In genomic region chr2:14604791-14605190, GRCm38 (mm10) we compare ENCODE assay signal across 8 mouse cellular contexts. TPM values are rescaled to one million over a fixed set of nuclear protein-coding genes. Genes with fewer than 3 reads are reported as not detected.
DNase-seq lines count a peak whose midpoint lies in the region; ATAC-seq and TF ChIP-seq lines count a peak whose summit lies in the region.

No protein-coding gene starts in this region.

- no peak for TF ChIP-seq CTCF in gastrocnemius, adult 2 months (IDR thresholded peaks at IDR 0.05)
- TF ChIP-seq CTCF in hindbrain, postnatal 0 days (IDR thresholded peaks at IDR 0.05; ENCODE audit: low read depth), result no peak

- no peaks in the 10 kb centered on the region for H3K36me3 ChIP-seq in forebrain, embryonic 13.5 days (ENCODE audit: poor library complexity, severe bottlenecking)
- no peaks in the 10 kb centered on the region for H3K36me3 ChIP-seq in hindbrain, postnatal 0 days (ENCODE audit: insufficient read depth, low read length)
- no peaks in the 10 kb centered on the region for H3K36me3 ChIP-seq in liver, embryonic 16.5 days (ENCODE audit: control insufficient read depth, insufficient read depth)
- no peaks in the 10 kb centered on the region for H3K36me3 ChIP-seq in neural tube, embryonic 13.5 days

- intact Hi-C loops in gastrocnemius, adult 2 months (cut with DNase I), result no loop called here

- peak overlapping the region; percentile 72 for H3K4me3 ChIP-seq in gastrocnemius, adult 2 months
- peak overlapping the region; percentile 68 for H3K4me3 ChIP-seq in forebrain, embryonic 13.5 days
- peak overlapping the region; percentile 74 for H3K4me3 ChIP-seq in hindbrain, postnatal 0 days (ENCODE audit: low read length)
- H3K4me3 ChIP-seq in liver, embryonic 16.5 days (ENCODE audit: low read depth, low read length), result peak overlapping the region; percentile 62
- H3K4me3 ChIP-seq in neural tube, embryonic 13.5 days, result peak overlapping the region; percentile 56

- H3K4me1 ChIP-seq in forebrain, embryonic 13.5 days, result peaks cover 30% of the 10 kb centered on the region
- peaks cover 8% of the 10 kb centered on the region; the same call in 1 of the 2 replicates for H3K4me1 ChIP-seq in hindbrain, postnatal 0 days (ENCODE audit: insufficient read depth, low read length)
- H3K4me1 ChIP-seq in liver, embryonic 16.5 days (ENCODE audit: control insufficient read depth, low read depth, low read length), result no peaks in the 10 kb centered on the region
- H3K4me1 ChIP-seq in neural tube, embryonic 13.5 days (replicated peaks), result peaks cover 24% of the 10 kb centered on the region

- H3K27ac ChIP-seq in gastrocnemius, adult 2 months, result peak overlapping the region; percentile 71
- peak overlapping the region; percentile 68 for H3K27ac ChIP-seq in forebrain, embryonic 13.5 days
- H3K27ac ChIP-seq in hindbrain, postnatal 0 days, result peak overlapping the region; percentile 69
- H3K27ac ChIP-seq in liver, embryonic 16.5 days (ENCODE audit: low read length), result no peak overlapping the region
- H3K27ac ChIP-seq in neural tube, embryonic 13.5 days (replicated peaks), result peak overlapping the region; percentile 49; the same call in 1 of the 2 replicates

- H3K27me3 ChIP-seq in forebrain, embryonic 13.5 days, result no peaks in the 10 kb centered on the region
- H3K27me3 ChIP-seq in hindbrain, postnatal 0 days (ENCODE audit: insufficient read depth, low read length), result no peaks in the 10 kb centered on the region
- H3K27me3 ChIP-seq in liver, embryonic 16.5 days (ENCODE audit: control insufficient read depth, insufficient read depth, low read depth, low read length), result peaks cover 20% of the 10 kb centered on the region
- peaks cover 53% of the 10 kb centered on the region for H3K27me3 ChIP-seq in neural tube, embryonic 13.5 days

- WGBS in forebrain, embryonic 13.5 days, result 0% methylated on average over 22 of the region's 22 CpGs
- WGBS in hindbrain, postnatal 0 days, result under 1% methylated on average over 22 of the region's 22 CpGs
- under 1% methylated on average over 22 of the region's 22 CpGs for WGBS in liver, embryonic 16.5 days (ENCODE audit: insufficient replicate concordance)
- WGBS in neural tube, embryonic 13.5 days, result under 1% methylated on average over 22 of the region's 22 CpGs

- DNase-seq in gastrocnemius, adult 2 months, result peak; percentile 21
- DNase-seq in gastrocnemius, adult 8-10 months (ENCODE audit: low spot score in 2 of 2), result no peak
- DNase-seq in ZHBTc4 (ENCODE audit: low read depth, low spot score), result peak; percentile 39
- peak; percentile 38 for DNase-seq in hindbrain, postnatal 0 days (ENCODE audit: low spot score)
- DNase-seq in yolk sac, embryonic 10.5 days (ENCODE audit: low spot score), result peak; percentile 15

- peak; percentile 63 for ATAC-seq in forebrain, embryonic 13.5 days
- peak; percentile 71 for ATAC-seq in hindbrain, postnatal 0 days
- ATAC-seq in liver, embryonic 16.5 days (ENCODE audit: low read depth), result 0 out of 2 replicates have a peak, but pooled peaks have one; percentile 9
- ATAC-seq in neural tube, embryonic 13.5 days (ENCODE audit: low read depth), result peak; percentile 77

- H3K9me3 ChIP-seq in forebrain, embryonic 13.5 days (replicated peaks), result no peaks in the 10 kb centered on the region
- H3K9me3 ChIP-seq in hindbrain, postnatal 0 days (ENCODE audit: low read length), result no peaks in the 10 kb centered on the region
- no peaks in the 10 kb centered on the region for H3K9me3 ChIP-seq in liver, embryonic 16.5 days (replicated peaks; ENCODE audit: control insufficient read depth, low read length)
- H3K9me3 ChIP-seq in neural tube, embryonic 13.5 days, result no peaks in the 10 kb centered on the region

- peak overlapping the region; percentile 83 for H3K9ac ChIP-seq in forebrain, embryonic 13.5 days
- peak overlapping the region; percentile 61 for H3K9ac ChIP-seq in hindbrain, postnatal 0 days (replicated peaks; ENCODE audit: low read length)
- H3K9ac ChIP-seq in liver, embryonic 16.5 days (ENCODE audit: low read depth, low read length), result peak overlapping the region; percentile 8; the same call in 1 of the 2 replicates
- H3K9ac ChIP-seq in neural tube, embryonic 13.5 days, result peak overlapping the region; percentile 74

- peak overlapping the region; percentile 89 for H3K4me2 ChIP-seq in forebrain, embryonic 13.5 days
- H3K4me2 ChIP-seq in hindbrain, postnatal 0 days (ENCODE audit: low read depth, low read length), result peak overlapping the region; percentile 99
- H3K4me2 ChIP-seq in liver, embryonic 16.5 days (ENCODE audit: low read depth, low read length), result peak overlapping the region; percentile 66
- H3K4me2 ChIP-seq in neural tube, embryonic 13.5 days, result peak overlapping the region; percentile 97

RNA-seq across cellular contexts. Expression of gene Cacnb2, which starts 1.9 kb away (rescaled TPM):
- total RNA-seq in gastrocnemius, adult 2 months (2021), result under 1 TPM; 0.51 to 0.73 TPM
- total RNA-seq in gastrocnemius, adult 8-10 months (2022), result 1 to 10 TPM in 1 of 4 experiments, under 1 TPM in 3; 0.27 to 1.1 (median 0.55) TPM
- polyA plus RNA-seq in forebrain, embryonic 13.5 days (2015; fragmentation: Nextera tagmentation; extraction: Ambion mirVana), result 3.3 and 3.5 TPM in 2 replicates
- 21.7 and 28.1 TPM in 2 replicates for total RNA-seq in hindbrain, postnatal 0 days (2014; rRNA removed)
- 8.1 and 9.1 TPM in 2 replicates for polyA plus RNA-seq in hindbrain, postnatal 0 days (2015; fragmentation: Nextera tagmentation; extraction: Ambion mirVana)
- 0.16 and 0.26 TPM in 2 replicates for polyA plus RNA-seq in liver, embryonic 16.5 days (2015; fragmentation: Nextera tagmentation; extraction: Ambion mirVana)
- polyA plus RNA-seq in neural tube, embryonic 13.5 days (2015; fragmentation: Nextera tagmentation; extraction: Ambion mirVana), result 4.5 TPM in 2 replicates

Comparison
In these comparisons a context has a peak if more than half of its experiments do, and no peak if none do; other contexts are left out.
1. DNase-seq: peak in gastrocnemius, adult 2 months (single experiment), ZHBTc4 (single experiment), hindbrain, postnatal 0 days (single experiment) and yolk sac, embryonic 10.5 days (single experiment); none in gastrocnemius, adult 8-10 months (0 of 2).
2. ATAC-seq: peak in every context shown above with its lines; median percentile 77 in neural tube, embryonic 13.5 days; 71 in hindbrain, postnatal 0 days; 63 in forebrain, embryonic 13.5 days; 9 in liver, embryonic 16.5 days.
3. H3K9ac ChIP-seq: peak in every context shown above with its lines; median percentile 83 in forebrain, embryonic 13.5 days; 74 in neural tube, embryonic 13.5 days; 61 in hindbrain, postnatal 0 days; 8 in liver, embryonic 16.5 days.
4. Peak in every context shown above with its lines, with median percentiles within 50 percentile points of each other: H3K4me3 ChIP-seq and H3K4me2 ChIP-seq.